Mouse (Mus musculus): ENCODE results near the gene Ppfia2.

Gene Ppfia2

GRCm38 (mm10) chr10:106469855-106470532, at the start of gene Ppfia2:
Ppfia2 (plus strand) TSS chr10:106470339.
- peak; percentile 56 for DNase-seq (ENCODE audit: low read depth, low spot score)

- DNase-seq (ENCODE audit: low read depth, low spot score) = peak; percentile 28
Observed at GRCm38 (mm10) chr10:106468956-106469721, 1.0 kb upstream of the Ppfia2 start.

GRCm38 (mm10) chr10:106470533-106471205, 530 bp downstream of the Ppfia2 start:
- DNase-seq (ENCODE audit: low read depth, low spot score) = no peak

GRCm38 (mm10) chr10:106509281-106510165, 39.4 kb downstream of the Ppfia2 start:
- DNase-seq (ENCODE audit: low read depth, low spot score) = no peak

- no peak for DNase-seq (ENCODE audit: low read depth, low spot score)
Observed at GRCm38 (mm10) chr10:106566036-106566435, 95.9 kb downstream of the Ppfia2 start.

- no peak for DNase-seq (ENCODE audit: low read depth, low spot score)
Observed at GRCm38 (mm10) chr10:106585026-106585425, 114.9 kb downstream of the Ppfia2 start.

- peak; percentile 57 for DNase-seq (ENCODE audit: low read depth, low spot score)
Observed at GRCm38 (mm10) chr10:106585476-106586080, 115.4 kb downstream of the Ppfia2 start.

GRCm38 (mm10) chr10:106587817-106588216, 117.7 kb downstream of the Ppfia2 start:
- DNase-seq (ENCODE audit: low read depth, low spot score) = no peak

- no peak for DNase-seq (ENCODE audit: low read depth, low spot score)
Observed at GRCm38 (mm10) chr10:106590944-106591343, 120.8 kb downstream of the Ppfia2 start.

- DNase-seq (ENCODE audit: low read depth, low spot score) = no peak
Observed at GRCm38 (mm10) chr10:106596976-106597375, 126.8 kb downstream of the Ppfia2 start.

- no peak for DNase-seq (ENCODE audit: low read depth, low spot score)
Observed at GRCm38 (mm10) chr10:106603319-106603898, 133.3 kb downstream of the Ppfia2 start.

- peak; percentile 66 for DNase-seq (ENCODE audit: low read depth, low spot score)
Observed at GRCm38 (mm10) chr10:106609177-106609981, 139.2 kb downstream of the Ppfia2 start.

- no peak for DNase-seq (ENCODE audit: low read depth, low spot score)
Observed at GRCm38 (mm10) chr10:106610222-106610621, 140.1 kb downstream of the Ppfia2 start.

GRCm38 (mm10) chr10:106618194-106618593, 148.1 kb downstream of the Ppfia2 start:
- no peak for DNase-seq (ENCODE audit: low read depth, low spot score)

- no peak for DNase-seq (ENCODE audit: low read depth, low spot score)
Observed at GRCm38 (mm10) chr10:106620952-106621351, 150.8 kb downstream of the Ppfia2 start.

GRCm38 (mm10) chr10:106623342-106623741, 153.2 kb downstream of the Ppfia2 start:
- no peak for DNase-seq (ENCODE audit: low read depth, low spot score)

- no peak for DNase-seq (ENCODE audit: low read depth, low spot score)
Observed at GRCm38 (mm10) chr10:106632171-106632935, 162.2 kb downstream of the Ppfia2 start.

GRCm38 (mm10) chr10:106633898-106634297, 163.8 kb downstream of the Ppfia2 start:
- no peak for DNase-seq (ENCODE audit: low read depth, low spot score)

GRCm38 (mm10) chr10:106652276-106652675, 182.1 kb downstream of the Ppfia2 start:
- DNase-seq (ENCODE audit: low read depth, low spot score) = no peak
